Mouse (Mus musculus): ENCODE measurements around the gene Atg101. TPM values are rescaled to one million over a fixed set of nuclear protein-coding genes. Genes with fewer than 3 reads are reported as not detected.
A peak's percentile ranks its signal among the peaks of the same experiment; 100 is the strongest.

The Atg101 gene
- polyA plus RNA-seq, 1 experiment from 2014 or later: 49.3 TPM

GRCm38 (mm10) chr15:101256463-101257206, 27.4 kb upstream of the Atg101 start:
- Histone ChIP-seq H3K4me3 (ENCODE audit: low read depth, low read length) (no peak overlapping the region), H3K36me3 (ENCODE audit: control insufficient read depth, insufficient read depth, low read length) (no peaks in the 10 kb centered on the region), H3K9ac (ENCODE audit: low read length) (no peak overlapping the region), H3K27me3 (ENCODE audit: control insufficient read depth, insufficient read depth, low read length) (no peaks in the 10 kb centered on the region), H3K9me3 (ENCODE audit: control insufficient read depth, low read length) (no peaks in the 10 kb centered on the region), H3K4me2 (replicated peaks; ENCODE audit: low read depth) (no peak overlapping the region), H3K4me1 (replicated peaks; ENCODE audit: control insufficient read depth, insufficient read depth) (peaks cover 7% of the 10 kb centered on the region; the same call in 1 of the 2 replicates), H3K27ac (replicated peaks) (no peak overlapping the region)
- ATAC-seq (ENCODE audit: low FRiP score, low TSS enrichment) (no peak), DNase-seq (ENCODE audit: low spot score) (no peak)
- TF ChIP-seq EP300 (optimal IDR thresholded peaks at IDR 0.05) (no peak), CTCF (IDR thresholded peaks at IDR 0.05; ENCODE audit: low read depth) (no peak)
- 74% methylated on average over 14 of the region's 14 CpGs for WGBS

DNA sequence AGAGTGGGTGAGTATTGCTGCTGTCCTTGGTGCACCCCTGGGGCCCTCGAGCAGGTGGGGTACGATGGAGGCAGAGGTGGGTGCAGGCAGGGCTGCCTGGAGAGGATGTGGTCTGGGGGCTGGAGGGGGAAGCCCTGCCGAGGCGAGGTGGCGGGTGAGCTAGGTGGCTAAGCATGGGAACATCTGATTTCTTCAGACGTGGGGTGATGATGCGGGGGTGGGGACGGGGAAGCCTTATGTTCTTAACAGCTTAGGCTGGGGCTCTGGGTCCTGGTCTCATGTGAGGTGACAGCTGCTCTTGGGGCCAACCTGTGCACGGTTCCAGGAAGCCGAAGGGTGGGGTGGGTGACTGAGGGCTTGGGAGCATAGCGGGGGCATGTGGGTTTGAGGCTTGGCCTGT, 25.7 kb upstream of the Atg101 start:
- Histone ChIP-seq H3K4me2 (replicated peaks; ENCODE audit: low read depth) (no peak overlapping the region), H3K9me3 (ENCODE audit: control insufficient read depth, low read length) (no peaks in the 10 kb centered on the region), H3K27me3 (ENCODE audit: control insufficient read depth, insufficient read depth, low read length) (no peaks in the 10 kb centered on the region), H3K27ac (replicated peaks) (no peak overlapping the region), H3K4me1 (replicated peaks; ENCODE audit: control insufficient read depth, insufficient read depth) (peaks cover 9% of the 10 kb centered on the region; the same call in 1 of the 2 replicates), H3K36me3 (ENCODE audit: control insufficient read depth, insufficient read depth, low read length) (no peaks in the 10 kb centered on the region), H3K4me3 (ENCODE audit: low read depth, low read length) (no peak overlapping the region), H3K9ac (ENCODE audit: low read length) (no peak overlapping the region)
- ATAC-seq (ENCODE audit: low FRiP score, low TSS enrichment): no peak
- DNase-seq (ENCODE audit: low spot score): no peak
- TF ChIP-seq CTCF (IDR thresholded peaks at IDR 0.05; ENCODE audit: low read depth) (no peak), EP300 (optimal IDR thresholded peaks at IDR 0.05) (no peak)
- 85% methylated on average over 11 of the region's 11 CpGs for WGBS

GRCm38 (mm10) chr15:101259922-101260321, 24.1 kb upstream of the Atg101 start:
- Histone ChIP-seq H3K4me1 (replicated peaks; ENCODE audit: control insufficient read depth, insufficient read depth) (peaks cover 9% of the 10 kb centered on the region; the same call in 1 of the 2 replicates), H3K4me3 (ENCODE audit: low read depth, low read length) (no peak overlapping the region), H3K9me3 (ENCODE audit: control insufficient read depth, low read length) (no peaks in the 10 kb centered on the region), H3K9ac (ENCODE audit: low read length) (no peak overlapping the region), H3K36me3 (ENCODE audit: control insufficient read depth, insufficient read depth, low read length) (no peaks in the 10 kb centered on the region), H3K27me3 (ENCODE audit: control insufficient read depth, insufficient read depth, low read length) (no peaks in the 10 kb centered on the region), H3K4me2 (replicated peaks; ENCODE audit: low read depth) (no peak overlapping the region), H3K27ac (replicated peaks) (peak overlapping the region; percentile 49; the same call in 1 of the 2 replicates)
- DNase-seq (ENCODE audit: low spot score) (no peak), ATAC-seq (ENCODE audit: low FRiP score, low TSS enrichment) (no peak)
- WGBS: 66% methylated on average over 3 of the region's 3 CpGs
- no peak for TF ChIP-seq CTCF (IDR thresholded peaks at IDR 0.05; ENCODE audit: low read depth)

GRCm38 (mm10) chr15:101260387-101260786, 23.7 kb upstream of the Atg101 start:
- ATAC-seq (ENCODE audit: low FRiP score, low TSS enrichment) (0 out of 2 replicates have a peak, but pooled peaks have one; percentile 31), DNase-seq (ENCODE audit: low spot score) (no peak)
- H3K4me3 ChIP-seq (ENCODE audit: low read depth, low read length): no peak overlapping the region
- no peak overlapping the region for H3K4me2 ChIP-seq (replicated peaks; ENCODE audit: low read depth)
- H3K9me3 ChIP-seq (ENCODE audit: control insufficient read depth, low read length): no peaks in the 10 kb centered on the region
- 23% methylated on average over 10 of the region's 10 CpGs for WGBS
- H3K9ac ChIP-seq (ENCODE audit: low read length): no peak overlapping the region; the same call in 1 of the 2 replicates
- H3K36me3 ChIP-seq (ENCODE audit: control insufficient read depth, insufficient read depth, low read length): no peaks in the 10 kb centered on the region
- TF ChIP-seq CTCF (IDR thresholded peaks at IDR 0.05; ENCODE audit: low read depth) (no peak; the same call in 1 of the 2 replicates), EP300 (optimal IDR thresholded peaks at IDR 0.05) (no peak)
- H3K4me1 ChIP-seq (replicated peaks; ENCODE audit: control insufficient read depth, insufficient read depth): peaks cover 9% of the 10 kb centered on the region; the same call in 1 of the 2 replicates
- no peaks in the 10 kb centered on the region for H3K27me3 ChIP-seq (ENCODE audit: control insufficient read depth, insufficient read depth, low read length)
- peak overlapping the region; percentile 49; the same call in 1 of the 2 replicates for H3K27ac ChIP-seq (replicated peaks)

GRCm38 (mm10) chr15:101260874-101261622, 23.0 kb upstream of the Atg101 start:
- H3K4me3 ChIP-seq (ENCODE audit: low read depth, low read length): peak overlapping the region; percentile 10; the same call in 1 of the 2 replicates
- ATAC-seq (ENCODE audit: low FRiP score, low TSS enrichment) (no peak), DNase-seq (ENCODE audit: low spot score) (no peak)
- WGBS: 18% methylated on average over 13 of the region's 13 CpGs
- H3K27me3 ChIP-seq (ENCODE audit: control insufficient read depth, insufficient read depth, low read length): no peaks in the 10 kb centered on the region
- peak overlapping the region; percentile 31 for H3K4me2 ChIP-seq (replicated peaks; ENCODE audit: low read depth)
- peaks cover 13% of the 10 kb centered on the region; the same call in 1 of the 2 replicates for H3K4me1 ChIP-seq (replicated peaks; ENCODE audit: control insufficient read depth, insufficient read depth)
- H3K27ac ChIP-seq (replicated peaks): peak overlapping the region; percentile 84
- TF ChIP-seq CTCF (IDR thresholded peaks at IDR 0.05; ENCODE audit: low read depth) (no peak), EP300 (optimal IDR thresholded peaks at IDR 0.05) (no peak)
- no peaks in the 10 kb centered on the region for H3K36me3 ChIP-seq (ENCODE audit: control insufficient read depth, insufficient read depth, low read length)
- H3K9me3 ChIP-seq (ENCODE audit: control insufficient read depth, low read length): no peaks in the 10 kb centered on the region
- 0 out of 2 replicates have a peak overlapping the region, but pooled peaks have one; percentile 38 for H3K9ac ChIP-seq (ENCODE audit: low read length)
